Mouse (Mus musculus): Measurements from ENCODE around the gene Gk2.

DNA sequence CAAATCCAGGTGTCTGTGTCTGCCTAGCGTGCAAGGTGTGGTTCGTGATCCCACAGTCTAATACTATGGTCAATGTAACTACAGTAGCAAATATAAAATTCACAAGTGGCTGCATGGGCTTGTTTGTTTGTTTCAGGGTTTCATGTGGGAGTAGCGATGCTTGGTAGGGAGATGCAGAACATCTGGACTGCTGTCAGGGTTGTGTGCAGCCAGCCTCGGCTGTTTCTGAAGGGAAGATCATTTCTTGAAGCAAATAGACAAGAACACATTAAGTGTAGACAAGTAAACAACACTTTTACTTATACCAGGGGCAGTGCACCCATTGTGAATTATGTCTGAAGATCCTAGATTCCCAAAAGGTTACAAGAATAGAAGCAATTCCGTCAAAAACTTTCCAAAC lies 36.6 kb upstream of the Gk2 start:
- TF ChIP-seq CTCF (IDR thresholded peaks at IDR 0.05; ENCODE audit: extremely low read depth, insufficient read length, insufficient replicate concordance, low read depth, low read length) (no peak), POLR2A (IDR thresholded peaks at IDR 0.05; ENCODE audit: low read depth, low read length) (no peak)

All from small intestine, adult 2 months (tissue).